Comparison of ENCODE assay signal across 24 mouse cellular contexts in genomic region chr6:42426337-42426736, GRCm38 (mm10). TPM values are rescaled to one million over a fixed set of nuclear protein-coding genes. Genes with fewer than 3 reads are reported as not detected.
DNase-seq lines count a peak whose midpoint lies in the region.
"Had no signal": no experiment of that assay in that cellular context is flagged by ENCODE, and none has a peak within 500 bp of the region (broad histone marks: within the 10 kb centered on the region; RNA-seq: fewer than 3 reads in every experiment).

No protein-coding gene starts in this region.

- DNase-seq in frontal cortex, adult 2 months (ENCODE audit: extremely low spot score in 1 of 2, low spot score in 1 of 2) = peak; percentile 12 to 28
- DNase-seq in frontal cortex, postnatal 25 days (ENCODE audit: low spot score in 2 of 2) = no peak
- peak; percentile 56 for DNase-seq in brain, adult 2 months (ENCODE audit: low read depth, low spot score)
- peak; percentile 16 for DNase-seq in telencephalon, adult 2 months (ENCODE audit: low read depth, low spot score)
- DNase-seq in adipocyte (ENCODE audit: low spot score) = no peak
- DNase-seq: adrenal gland, adult 2 months; adrenal gland, postnatal 10 days; adrenal gland, postnatal 25 days; cerebellum, adult 11-12 months; cerebellum, adult 2 months; cerebellum, adult 9-10 months; cerebellum, postnatal 10 days; cerebellum, postnatal 25 days; forebrain, postnatal 0 days had no signal

RNA-seq across cellular contexts. Expression of gene Tas2r126, which starts 8.0 kb away (rescaled TPM):
- not detected in 2 replicates for polyA plus RNA-seq in frontal cortex, adult 2 months (2012; rRNA removed)
- polyA plus RNA-seq: activated CD4-positive, CD25-positive, alpha-beta regulatory T cell, adult 4 months; adrenal gland, adult 2 months; C2C12; embryonic facial prominence, embryonic 10.5 days; embryonic facial prominence, embryonic 12.5 days; embryonic facial prominence, embryonic 14.5 days; forebrain, embryonic 11.5 days; forebrain, embryonic 13.5 days; forebrain, embryonic 15.5 days; forebrain, postnatal 0 days; Patski had no signal

RNA-seq across cellular contexts. Expression of gene Tas2r135, which starts 21.1 kb away (rescaled TPM):
- 0.08 and 0.14 TPM in 2 replicates for polyA plus RNA-seq in frontal cortex, adult 2 months (2012; rRNA removed)
- polyA plus RNA-seq: adrenal gland, adult 2 months; C2C12; embryonic facial prominence, embryonic 10.5 days; embryonic facial prominence, embryonic 12.5 days; embryonic facial prominence, embryonic 14.5 days; forebrain, embryonic 11.5 days; forebrain, embryonic 13.5 days; forebrain, embryonic 15.5 days; forebrain, postnatal 0 days; Patski had no signal

RNA-seq across cellular contexts. Expression of gene Tas2r143, which starts 26.3 kb away (rescaled TPM):
- 0.17 and 0.18 TPM in 2 replicates for polyA plus RNA-seq in frontal cortex, adult 2 months (2012; rRNA removed)
- polyA plus RNA-seq: activated CD4-positive, CD25-positive, alpha-beta regulatory T cell, adult 4 months; C2C12; embryonic facial prominence, embryonic 10.5 days; embryonic facial prominence, embryonic 12.5 days; embryonic facial prominence, embryonic 14.5 days; forebrain, embryonic 11.5 days; forebrain, embryonic 13.5 days; forebrain, embryonic 15.5 days; forebrain, postnatal 0 days; Patski had no signal

RNA-seq across cellular contexts. Expression of gene Olfr458, which starts 38.7 kb away (rescaled TPM):
- polyA plus RNA-seq in frontal cortex, adult 2 months (2012; rRNA removed) = not detected in 2 replicates
- polyA plus RNA-seq: activated CD4-positive, CD25-positive, alpha-beta regulatory T cell, adult 4 months; adrenal gland, adult 2 months; C2C12; cerebellum, adult 2 months; cortical plate, adult 2 months; embryonic facial prominence, embryonic 10.5 days; embryonic facial prominence, embryonic 12.5 days; embryonic facial prominence, embryonic 14.5 days; forebrain, embryonic 11.5 days; forebrain, embryonic 13.5 days; forebrain, embryonic 15.5 days; forebrain, postnatal 0 days; Patski had no signal

RNA-seq across cellular contexts. Expression of gene Olfr457, which starts 49.8 kb away (rescaled TPM):
- polyA plus RNA-seq in frontal cortex, adult 2 months (2012; rRNA removed) = not detected in 2 replicates
- polyA plus RNA-seq: activated CD4-positive, CD25-positive, alpha-beta regulatory T cell, adult 4 months; adrenal gland, adult 2 months; C2C12; cerebellum, adult 2 months; cortical plate, adult 2 months; embryonic facial prominence, embryonic 10.5 days; embryonic facial prominence, embryonic 12.5 days; embryonic facial prominence, embryonic 14.5 days; forebrain, embryonic 11.5 days; forebrain, embryonic 13.5 days; forebrain, embryonic 15.5 days; forebrain, postnatal 0 days; Patski had no signal

Comparison
In these comparisons a context has a peak if more than half of its experiments do, and no peak if none do; other contexts are left out.
1. DNase-seq: peak in frontal cortex, adult 2 months (2 of 2), brain, adult 2 months (single experiment) and telencephalon, adult 2 months (single experiment); none in frontal cortex, postnatal 25 days (0 of 2) and adipocyte (single experiment).